Mouse (Mus musculus) liver, embryonic 14.5 days (tissue): ENCODE results near the gene Nmrk1. TPM values are rescaled to one million over a fixed set of nuclear protein-coding genes. Genes with fewer than 3 reads are reported as not detected.

ENCODE experiments used
- ATAC-seq: fragments of 200-750 bp; cut with Nextera tagmentation; 2 replicates; pipeline ENCODE4 v1.8.0; 2017; ENCODE audit warnings: moderate number of reproducible peaks, mild to moderate bottlenecking, moderate library complexity; ENCODE audit not compliant: insufficient read depth
- DNase-seq, 3 experiments: peaks; one replicate each; pipeline ENCODE4 v3.0.0-alpha.2; 2012 to 2013; ENCODE audit warnings: low read depth in 3 of 3, low spot score in 3 of 3
- H3K27ac ChIP-seq: fragments of 300-500 bp; sonication (generic); 2 replicates; pipeline ENCODE4 v1.5.1; 2014; ENCODE audit warnings: moderate library complexity, mild to moderate bottlenecking, control low read depth, inconsistent platforms
- H3K27me3 ChIP-seq: fragments of 300-500 bp; sonication (generic); 2 replicates; pipeline ENCODE4 v1.6.1; 2014; ENCODE audit warnings: mild to moderate bottlenecking, low read length, moderate library complexity; ENCODE audit not compliant: control insufficient read depth, insufficient read depth
- H3K36me3 ChIP-seq: fragments of 300-500 bp; sonication (generic); replicated peaks from 2 replicates; pipeline ENCODE4 v1.6.1; 2014; ENCODE audit warnings: low read depth; ENCODE audit not compliant: control insufficient read depth, insufficient read depth
- H3K4me1 ChIP-seq, 2 experiments: fragments of 200-500 bp in 1 of 2; fragments of 300-500 bp in 1 of 2; sonication (generic) in 1 of 2; replicated peaks; 2 replicates each; pipeline ENCODE4 v1.6.1; 2012 to 2014; ENCODE audit warnings: antibody characterized with exemption in 1 of 2, inconsistent platforms in 1 of 2, low read length in 1 of 2; ENCODE audit not compliant: control insufficient read depth in 2 of 2, insufficient read depth in 2 of 2
- H3K4me2 ChIP-seq: fragments of 300-500 bp; sonication (generic); 2 replicates; pipeline ENCODE4 v1.6.1; 2014; ENCODE audit warnings: low read depth, mild to moderate bottlenecking, control low read depth, moderate library complexity
- H3K4me3 ChIP-seq, 2 experiments: fragments of 200-500 bp in 1 of 2; fragments of 300-500 bp in 1 of 2; sonication (generic) in 1 of 2; 2 replicates each; pipeline ENCODE4 v1.5.1; 2012 to 2014; ENCODE audit warnings: low read depth in 2 of 2, low read length in 2 of 2, mild to moderate bottlenecking in 2 of 2, control low read depth in 1 of 2, inconsistent platforms in 1 of 2, moderate library complexity in 1 of 2; ENCODE audit not compliant: insufficient read depth in 1 of 2
- H3K9ac ChIP-seq: fragments of 300-500 bp; sonication (generic); replicated peaks from 2 replicates; pipeline ENCODE4 v1.6.1; 2014; ENCODE audit warnings: mild to moderate bottlenecking, control low read depth, moderate library complexity
- H3K9me3 ChIP-seq: fragments of 300-500 bp; sonication (generic); 2 replicates; pipeline ENCODE4 v1.6.1; 2016; ENCODE audit warnings: low read length, mixed read lengths; ENCODE audit not compliant: control insufficient read depth
- CTCF ChIP-seq: IDR thresholded peaks from 2 replicates; pipeline ENCODE4 v1.5.1; 2016; ENCODE audit warnings: antibody characterized with exemption, low read depth, control low read depth
- EP300 ChIP-seq: IDR thresholded peaks from 2 replicates; pipeline ENCODE4 v1.6.1; 2016; ENCODE audit warnings: antibody characterized with exemption, low read depth
- WGBS: fragments of 180-500 bp; shearing (Covaris S2); extraction: QIAGEN DNeasy Blood & Tissue Kit; methylation state at CpG from one replicate; pipeline ENCODE4 v1.1.7; 2014; ENCODE audit not compliant: insufficient replicate concordance; 5-methylcytosine and 5-hydroxymethylcytosine counted together
- polyA plus RNA-seq, 2 experiments: library from polyadenylated mRNA; depleted of rRNA in 1 of 2; stranded (reverse) in 1 of 2; unstranded in 1 of 2; fragments of >200 nt; fragmentation: Nextera tagmentation in 1 of 2; extraction: Ambion mirVana in 1 of 2; gene quantifications; 2 replicates each; pipeline versions ENCODE4 v1.2.1 to v1.2.3; 2012 to 2014

The Nmrk1 gene
- 3.3 and 3.5 TPM in 2 replicates for polyA plus RNA-seq (2012; rRNA removed)
- polyA plus RNA-seq (2014; fragmentation: Nextera tagmentation; extraction: Ambion mirVana): 2.6 and 3.5 TPM in 2 replicates

- peak; percentile 83 to 90 (median 88) for DNase-seq
- Histone ChIP-seq H3K27me3 (no peaks in the 10 kb centered on the region), H3K4me2 (peak within 1 kb of the TSS; percentile 93), H3K27ac (peak within 1 kb of the TSS; percentile 27), H3K9ac (peak within 1 kb of the TSS; percentile 71), H3K4me3 (peak within 1 kb of the TSS; percentile 80 to 86), H3K36me3 (no peaks in the 10 kb centered on the region), H3K4me1 (peaks cover 6 to 16% of the 10 kb centered on the region in 2 experiments), H3K9me3 (no peaks in the 10 kb centered on the region)
- no peak for TF ChIP-seq EP300
- TF ChIP-seq CTCF: no peak
- ATAC-seq: peak; percentile 98
- under 1% methylated on average over 51 of the region's 51 CpGs for WGBS
These were observed at the start of gene Nmrk1, which contains the start of gene Ostf1 for GRCm38 (mm10) chr19:18631644-18632219. Gene Nmrk1 (plus strand): TSS chr19:18631950. Gene Ostf1 (minus strand): TSS chr19:18631823.

DNA sequence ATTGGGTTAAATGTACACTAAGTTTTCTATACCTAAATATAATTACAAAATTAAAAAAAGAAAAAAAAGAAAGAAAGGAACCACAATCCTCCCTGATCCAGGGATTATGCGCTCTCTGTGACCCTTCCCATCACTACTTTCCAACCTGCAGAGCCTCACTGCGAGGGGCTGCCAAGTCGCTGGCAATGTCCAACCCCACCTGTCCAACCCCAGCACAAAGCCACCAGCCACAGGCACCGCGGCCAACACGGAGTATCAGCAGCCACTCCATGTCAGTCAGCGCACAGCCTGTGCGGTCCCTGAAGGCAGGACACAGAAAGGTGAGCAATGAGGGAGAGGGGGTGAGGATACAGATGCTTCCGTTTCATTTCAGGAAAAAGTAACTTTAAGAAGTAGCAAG, 49.5 kb upstream of the Nmrk1 start:
- H3K4me3 ChIP-seq: no peak overlapping the region
- no peak for DNase-seq
- no peaks in the 10 kb centered on the region for H3K9me3 ChIP-seq
- peaks cover 0 to 3% of the 10 kb centered on the region in 2 experiments; a peak in 1 of 4 replicates for H3K4me1 ChIP-seq
- H3K27me3 ChIP-seq: no peaks in the 10 kb centered on the region
- H3K27ac ChIP-seq: no peak overlapping the region
- TF ChIP-seq EP300: no peak
- TF ChIP-seq CTCF: no peak
- H3K4me2 ChIP-seq: no peak overlapping the region
- no peaks in the 10 kb centered on the region for H3K36me3 ChIP-seq
- ATAC-seq: no peak
- 87% methylated on average over 9 of the region's 9 CpGs for WGBS
- no peak overlapping the region for H3K9ac ChIP-seq

DNA sequence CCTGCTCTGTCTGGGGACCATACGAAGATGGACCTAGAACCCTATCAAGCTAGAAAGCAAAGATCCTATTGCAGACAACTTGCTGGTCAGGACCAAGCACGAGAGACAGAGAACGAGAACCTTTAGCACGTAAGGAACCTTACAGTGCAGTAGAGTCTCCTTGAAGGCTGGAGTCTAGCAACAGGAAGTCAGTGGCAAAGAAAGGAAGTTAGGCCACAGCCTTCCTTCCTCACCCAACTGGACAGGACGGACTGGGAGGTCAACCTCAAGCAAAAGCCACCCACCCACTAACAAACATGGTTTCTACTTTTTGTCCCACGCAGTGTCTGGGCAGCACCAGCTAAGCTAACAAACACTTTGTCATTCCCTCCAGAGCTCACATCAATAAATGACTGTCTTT, 48.9 kb upstream of the Nmrk1 start:
- TF ChIP-seq EP300: no peak
- no peak for TF ChIP-seq CTCF
- H3K36me3 ChIP-seq: no peaks in the 10 kb centered on the region
- H3K4me1 ChIP-seq: peaks cover 0 to 3% of the 10 kb centered on the region in 2 experiments; a peak in 1 of 4 replicates
- no peak overlapping the region for H3K27ac ChIP-seq
- ATAC-seq (no peak), DNase-seq (no peak)
- no peaks in the 10 kb centered on the region for H3K9me3 ChIP-seq
- H3K27me3 ChIP-seq: no peaks in the 10 kb centered on the region
- WGBS: 43% methylated on average over 6 of the region's 6 CpGs
- H3K4me3 ChIP-seq: no peak overlapping the region
- H3K9ac ChIP-seq: no peak overlapping the region
- H3K4me2 ChIP-seq: no peak overlapping the region

GRCm38 (mm10) chr19:18583706-18584105, 48.0 kb upstream of the Nmrk1 start:
- Histone ChIP-seq H3K36me3 (no peaks in the 10 kb centered on the region), H3K4me2 (no peak overlapping the region), H3K4me3 (no peak overlapping the region), H3K4me1 (peaks cover 0 to 3% of the 10 kb centered on the region in 2 experiments; a peak in 1 of 4 replicates), H3K27me3 (no peaks in the 10 kb centered on the region), H3K27ac (no peak overlapping the region), H3K9me3 (no peaks in the 10 kb centered on the region), H3K9ac (no peak overlapping the region)
- ATAC-seq (no peak), DNase-seq (no peak)
- WGBS: 67% methylated on average over 4 of the region's 4 CpGs
- TF ChIP-seq CTCF (no peak), EP300 (no peak)

- no peak for TF ChIP-seq CTCF
- TF ChIP-seq EP300: no peak
- H3K9ac ChIP-seq: no peak overlapping the region
- no peaks in the 10 kb centered on the region for H3K9me3 ChIP-seq
- H3K27me3 ChIP-seq: no peaks in the 10 kb centered on the region
- DNase-seq (no peak), ATAC-seq (no peak)
- peaks cover 0 to 6% of the 10 kb centered on the region in 2 experiments; a peak in 2 of 4 replicates for H3K4me1 ChIP-seq
- H3K4me2 ChIP-seq: no peak overlapping the region
- no peak overlapping the region for H3K27ac ChIP-seq
- H3K36me3 ChIP-seq: no peaks in the 10 kb centered on the region
- no peak overlapping the region for H3K4me3 ChIP-seq
- 77% methylated on average over 7 of the region's 7 CpGs for WGBS
These were observed 47.1 kb upstream of the Nmrk1 start for GRCm38 (mm10) chr19:18584621-18585020.
